Mouse (Mus musculus) embryonic fibroblast, embryonic 13.5 days (primary cell): ENCODE results near the gene Kif26b.

Experiments
- CTCF ChIP-seq: IDR thresholded peaks from 2 replicates; pipeline ENCODE4 v1.5.1; 2011; ENCODE audit warnings: mild to moderate bottlenecking, control low read depth, low read length, moderate library complexity, borderline replicate concordance; ENCODE audit not compliant: insufficient read depth
- POLR2A ChIP-seq: IDR thresholded peaks from 2 replicates; pipeline ENCODE4 v1.6.1; 2011; ENCODE audit warnings: low read depth, mild to moderate bottlenecking, control low read depth, low read length, moderate library complexity

DNA sequence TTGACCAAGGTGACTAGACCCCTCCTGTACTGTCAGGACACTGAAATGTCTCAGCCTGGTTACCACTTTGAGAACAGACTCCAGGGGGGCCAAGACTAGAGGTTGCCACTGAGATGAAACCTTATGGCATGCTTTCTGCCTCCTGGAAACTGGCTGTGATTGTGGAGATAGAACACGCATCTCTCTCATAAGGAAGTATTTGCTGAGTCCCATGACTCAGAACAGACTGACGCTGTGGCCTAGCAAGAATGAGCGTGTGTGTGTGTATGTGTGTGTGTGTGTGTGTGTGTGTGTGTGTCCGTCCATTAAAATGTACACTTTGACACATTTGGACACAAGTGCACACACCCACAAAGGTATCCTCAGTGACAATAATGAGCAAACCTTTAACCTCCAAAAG is 140.0 kb downstream of the Kif26b start:
- TF ChIP-seq CTCF (no peak), POLR2A (no peak)
